Mouse (Mus musculus) lung, adult 2 months (tissue): ENCODE data around the gene Nuak2.

Experiments used
- CTCF ChIP-seq: fragments of 200-500 bp; IDR thresholded peaks from 2 replicates; pipeline ENCODE4 v1.5.1; 2011; ENCODE audit warnings: mild to moderate bottlenecking, low read length, control low read depth; ENCODE audit not compliant: insufficient read depth
- POLR2A ChIP-seq: fragments of 200-500 bp; IDR thresholded peaks from 2 replicates; pipeline ENCODE4 v1.6.1; 2011; ENCODE audit warnings: low read depth, mild to moderate bottlenecking, control low read depth, low read length, borderline replicate concordance; ENCODE audit errors: extremely low read depth

- no peak for TF ChIP-seq CTCF
- no peak for TF ChIP-seq POLR2A
Measured at GRCm38 (mm10) chr1:132361959-132362358, 46.0 kb downstream of the Nuak2 start.
